Mouse (Mus musculus): ENCODE results near the gene Gm10322. TPM values are rescaled to one million over a fixed set of nuclear protein-coding genes. Genes with fewer than 3 reads are reported as not detected.

Gm10322 gene
- polyA plus RNA-seq, 1 experiment = not detected

DNA sequence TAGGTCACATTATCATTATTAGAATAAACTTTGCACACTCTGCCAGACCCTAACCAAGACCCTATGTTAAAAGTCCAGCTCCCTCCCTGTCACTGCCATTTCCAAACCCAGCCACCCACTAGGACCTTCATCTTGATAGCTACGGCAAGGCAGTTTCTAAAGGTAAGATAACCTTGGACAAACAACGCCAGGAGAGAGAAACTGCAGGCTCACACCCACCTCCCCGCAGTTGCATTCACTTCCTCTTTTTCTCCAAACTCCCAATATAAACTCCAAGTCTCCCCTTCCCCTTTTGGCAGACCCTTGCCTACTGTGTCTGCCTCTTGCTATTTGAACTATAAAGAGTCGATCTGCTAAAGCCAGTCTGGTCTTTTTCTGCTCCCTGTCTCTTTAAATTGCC, 29.3 kb downstream of the Gm10322 start:
- Histone ChIP-seq H3K4me3 (ENCODE audit: low read depth, low read length) (no peak overlapping the region), H3K9me3 (replicated peaks; ENCODE audit: control insufficient read depth, insufficient read depth, low read length, poor library complexity, severe bottlenecking) (no peaks in the 10 kb centered on the region), H3K36me3 (ENCODE audit: control insufficient read depth, insufficient read depth, low read length, poor library complexity, severe bottlenecking) (no peaks in the 10 kb centered on the region), H3K4me1 (ENCODE audit: control insufficient read depth, insufficient read depth, low read length) (no peaks in the 10 kb centered on the region), H3K27me3 (ENCODE audit: control insufficient read depth, insufficient read depth, low read length, poor library complexity, severe bottlenecking) (no peaks in the 10 kb centered on the region), H3K9ac (ENCODE audit: low read depth, poor library complexity, severe bottlenecking) (no peak overlapping the region), H3K27ac (ENCODE audit: insufficient read depth, low read length) (no peak overlapping the region)
- TF ChIP-seq CTCF (IDR thresholded peaks at IDR 0.05; ENCODE audit: low read depth, low read length) (no peak), POLR2A (IDR thresholded peaks at IDR 0.05; ENCODE audit: insufficient read depth, low read length) (no peak), EP300 (IDR thresholded peaks at IDR 0.05; ENCODE audit: insufficient read depth, low read depth, low read length) (no peak)

DNA sequence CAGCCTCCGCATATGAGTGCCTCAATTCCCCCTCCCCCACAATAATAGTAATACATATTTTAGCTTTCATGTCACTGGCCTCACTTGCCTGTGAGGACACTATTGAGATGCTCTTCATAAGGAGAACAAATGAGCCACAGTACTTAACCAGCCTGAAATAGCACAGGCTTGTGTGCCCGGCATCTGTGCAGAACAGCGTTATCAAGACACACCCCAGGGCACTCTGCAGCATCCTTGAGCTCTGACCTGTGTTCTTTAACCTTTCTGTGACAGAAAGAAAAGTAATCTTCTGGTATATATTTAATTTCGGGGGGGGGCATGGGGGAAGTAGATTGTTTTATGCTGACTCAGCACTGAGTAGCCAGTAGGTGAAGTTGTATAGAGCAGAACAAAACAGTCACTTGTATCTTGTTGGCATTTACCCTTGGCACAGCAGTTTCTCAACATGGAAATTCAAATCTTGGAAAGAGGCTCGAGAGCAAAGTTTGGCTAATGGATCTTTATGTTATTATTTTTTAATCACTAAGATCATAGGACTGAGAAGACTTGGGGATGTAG, 31.0 kb downstream of the Gm10322 start:
- Histone ChIP-seq H3K9me3 (replicated peaks; ENCODE audit: control insufficient read depth, insufficient read depth, low read length, poor library complexity, severe bottlenecking) (no peaks in the 10 kb centered on the region), H3K9ac (ENCODE audit: low read depth, poor library complexity, severe bottlenecking) (no peak overlapping the region), H3K4me1 (ENCODE audit: control insufficient read depth, insufficient read depth, low read length) (no peaks in the 10 kb centered on the region), H3K27ac (ENCODE audit: insufficient read depth, low read length) (no peak overlapping the region), H3K27me3 (ENCODE audit: control insufficient read depth, insufficient read depth, low read length, poor library complexity, severe bottlenecking) (no peaks in the 10 kb centered on the region), H3K4me3 (ENCODE audit: low read depth, low read length) (no peak overlapping the region), H3K36me3 (ENCODE audit: control insufficient read depth, insufficient read depth, low read length, poor library complexity, severe bottlenecking) (no peaks in the 10 kb centered on the region)
- TF ChIP-seq EP300 (IDR thresholded peaks at IDR 0.05; ENCODE audit: insufficient read depth, low read depth, low read length) = no peak
- no peak for TF ChIP-seq CTCF (IDR thresholded peaks at IDR 0.05; ENCODE audit: low read depth, low read length)
- no peak for TF ChIP-seq POLR2A (IDR thresholded peaks at IDR 0.05; ENCODE audit: insufficient read depth, low read length)

- Histone ChIP-seq H3K36me3 (ENCODE audit: control insufficient read depth, insufficient read depth, low read length, poor library complexity, severe bottlenecking) (no peaks in the 10 kb centered on the region), H3K4me3 (ENCODE audit: low read depth, low read length) (no peak overlapping the region), H3K4me1 (ENCODE audit: control insufficient read depth, insufficient read depth, low read length) (no peaks in the 10 kb centered on the region), H3K9me3 (replicated peaks; ENCODE audit: control insufficient read depth, insufficient read depth, low read length, poor library complexity, severe bottlenecking) (peaks cover 7% of the 10 kb centered on the region; the same call in 1 of the 2 replicates), H3K27ac (ENCODE audit: insufficient read depth, low read length) (no peak overlapping the region), H3K9ac (ENCODE audit: low read depth, poor library complexity, severe bottlenecking) (no peak overlapping the region), H3K27me3 (ENCODE audit: control insufficient read depth, insufficient read depth, low read length, poor library complexity, severe bottlenecking) (no peaks in the 10 kb centered on the region)
- TF ChIP-seq CTCF (IDR thresholded peaks at IDR 0.05; ENCODE audit: low read depth, low read length) = no peak
- no peak for TF ChIP-seq EP300 (IDR thresholded peaks at IDR 0.05; ENCODE audit: insufficient read depth, low read depth, low read length)
- no peak for TF ChIP-seq POLR2A (IDR thresholded peaks at IDR 0.05; ENCODE audit: insufficient read depth, low read length)
Measured at GRCm38 (mm10) chr10:59656799-59657198, 40.9 kb downstream of the Gm10322 start.

GRCm38 (mm10) chr10:59664765-59665164, 48.9 kb downstream of the Gm10322 start:
- Histone ChIP-seq H3K36me3 (ENCODE audit: control insufficient read depth, insufficient read depth, low read length, poor library complexity, severe bottlenecking) (no peaks in the 10 kb centered on the region), H3K27me3 (ENCODE audit: control insufficient read depth, insufficient read depth, low read length, poor library complexity, severe bottlenecking) (no peaks in the 10 kb centered on the region), H3K9ac (ENCODE audit: low read depth, poor library complexity, severe bottlenecking) (no peak overlapping the region), H3K27ac (ENCODE audit: insufficient read depth, low read length) (no peak overlapping the region), H3K9me3 (replicated peaks; ENCODE audit: control insufficient read depth, insufficient read depth, low read length, poor library complexity, severe bottlenecking) (peaks cover 7% of the 10 kb centered on the region; the same call in 1 of the 2 replicates), H3K4me1 (ENCODE audit: control insufficient read depth, insufficient read depth, low read length) (no peaks in the 10 kb centered on the region), H3K4me3 (ENCODE audit: low read depth, low read length) (no peak overlapping the region)
- TF ChIP-seq POLR2A (IDR thresholded peaks at IDR 0.05; ENCODE audit: insufficient read depth, low read length) (no peak), CTCF (IDR thresholded peaks at IDR 0.05; ENCODE audit: low read depth, low read length) (no peak), EP300 (IDR thresholded peaks at IDR 0.05; ENCODE audit: insufficient read depth, low read depth, low read length) (no peak)

DNA sequence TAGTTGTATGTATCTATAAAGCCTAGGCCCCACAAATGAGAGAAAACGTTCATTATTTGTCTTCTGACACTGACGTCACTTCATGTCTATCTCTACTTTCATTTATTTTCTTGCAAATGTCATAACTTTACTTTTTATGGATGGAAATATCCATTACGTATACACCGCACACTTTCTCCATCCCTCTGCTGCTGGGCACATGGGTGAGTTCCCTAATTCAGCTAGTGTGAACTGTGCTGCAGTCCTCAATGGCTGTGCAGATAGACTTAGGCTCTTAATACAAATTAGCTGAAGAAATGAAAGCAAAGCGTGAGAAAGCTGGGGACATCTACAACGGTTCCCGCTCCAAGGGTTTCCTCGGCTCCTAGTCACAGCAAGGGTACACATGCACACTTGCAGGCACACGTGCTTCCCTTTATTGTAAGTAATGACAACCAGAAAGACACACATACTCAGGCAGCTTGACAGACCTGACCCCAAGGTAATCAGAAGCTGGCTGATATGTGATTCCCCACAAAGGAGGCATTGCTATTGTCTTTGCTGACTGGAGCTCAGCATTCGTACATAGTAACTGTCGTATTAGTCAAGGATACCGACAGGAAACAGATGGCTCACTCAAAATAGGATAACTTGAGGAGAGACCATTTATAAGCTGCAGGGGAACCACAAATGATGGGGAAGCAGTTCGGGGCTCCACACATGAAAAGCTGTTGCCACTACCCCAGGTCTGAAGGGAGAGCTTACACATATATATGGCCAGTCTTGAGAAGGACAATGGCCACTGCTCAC, 49.8 kb downstream of the Gm10322 start:
- TF ChIP-seq CTCF (IDR thresholded peaks at IDR 0.05; ENCODE audit: low read depth, low read length) (no peak), POLR2A (IDR thresholded peaks at IDR 0.05; ENCODE audit: insufficient read depth, low read length) (no peak), EP300 (IDR thresholded peaks at IDR 0.05; ENCODE audit: insufficient read depth, low read depth, low read length) (no peak)
- no peak overlapping the region for H3K4me3 ChIP-seq (ENCODE audit: low read depth, low read length)
- no peaks in the 10 kb centered on the region for H3K4me1 ChIP-seq (ENCODE audit: control insufficient read depth, insufficient read depth, low read length)
- H3K9ac ChIP-seq (ENCODE audit: low read depth, poor library complexity, severe bottlenecking) = no peak overlapping the region
- no peaks in the 10 kb centered on the region for H3K27me3 ChIP-seq (ENCODE audit: control insufficient read depth, insufficient read depth, low read length, poor library complexity, severe bottlenecking)
- H3K36me3 ChIP-seq (ENCODE audit: control insufficient read depth, insufficient read depth, low read length, poor library complexity, severe bottlenecking) = no peaks in the 10 kb centered on the region
- peaks cover under 1% of the 10 kb centered on the region; the same call in 1 of the 2 replicates for H3K9me3 ChIP-seq (replicated peaks; ENCODE audit: control insufficient read depth, insufficient read depth, low read length, poor library complexity, severe bottlenecking)
- no peak overlapping the region for H3K27ac ChIP-seq (ENCODE audit: insufficient read depth, low read length)

Other genes with a start within 250 kb of the Gm10322 start
- 21.1 and 49.8 TPM in 2 replicates for gene Gm10273, start 220.4 kb upstream of the Gm10322 start, polyA plus RNA-seq (2011; ENCODE audit: insufficient read depth, insufficient read length, low read depth, missing spikeins)
- not detected in 2 replicates for gene Pla2g12b, start 212.4 kb upstream of the Gm10322 start, polyA plus RNA-seq (2011; ENCODE audit: insufficient read depth, insufficient read length, low read depth, missing spikeins)
- not detected in 2 replicates for gene Oit3, start 174.3 kb upstream of the Gm10322 start, polyA plus RNA-seq (2011; ENCODE audit: insufficient read depth, insufficient read length, low read depth, missing spikeins)
- gene Mcu, start 629 bp downstream of the Gm10322 start, polyA plus RNA-seq (2011; ENCODE audit: insufficient read depth, insufficient read length, low read depth, missing spikeins) = 19.7 and 26.0 TPM in 2 replicates
- 22.9 and 26.2 TPM in 2 replicates for gene Micu1, start 86.4 kb downstream of the Gm10322 start, polyA plus RNA-seq (2011; ENCODE audit: insufficient read depth, insufficient read length, low read depth, missing spikeins)